Mouse (Mus musculus) thymus, adult 2 months (tissue): ENCODE data around the gene Traf4.

ENCODE experiments used
- CTCF ChIP-seq: fragments of 200-500 bp; IDR thresholded peaks from 2 replicates; pipeline ENCODE4 v1.5.1; 2012; ENCODE audit warnings: mild to moderate bottlenecking, control low read depth, low read length, moderate library complexity, borderline replicate concordance; ENCODE audit not compliant: control insufficient read depth, poor library complexity, insufficient read depth; ENCODE audit errors: extremely low read depth
- POLR2A ChIP-seq: fragments of 200-500 bp; IDR thresholded peaks from 2 replicates; pipeline ENCODE4 v1.6.1; 2012; ENCODE audit warnings: mild to moderate bottlenecking, low read length, control low read depth, moderate library complexity; ENCODE audit not compliant: control insufficient read depth, poor library complexity, insufficient read depth; ENCODE audit errors: extremely low read depth

- TF ChIP-seq CTCF, result no peak
- TF ChIP-seq POLR2A, result no peak
These were observed 47.9 kb upstream of the Traf4 start for GRCm38 (mm10) chr11:78213086-78213817.
